Mouse (Mus musculus): ENCODE results near the gene Antxrl.

DNA sequence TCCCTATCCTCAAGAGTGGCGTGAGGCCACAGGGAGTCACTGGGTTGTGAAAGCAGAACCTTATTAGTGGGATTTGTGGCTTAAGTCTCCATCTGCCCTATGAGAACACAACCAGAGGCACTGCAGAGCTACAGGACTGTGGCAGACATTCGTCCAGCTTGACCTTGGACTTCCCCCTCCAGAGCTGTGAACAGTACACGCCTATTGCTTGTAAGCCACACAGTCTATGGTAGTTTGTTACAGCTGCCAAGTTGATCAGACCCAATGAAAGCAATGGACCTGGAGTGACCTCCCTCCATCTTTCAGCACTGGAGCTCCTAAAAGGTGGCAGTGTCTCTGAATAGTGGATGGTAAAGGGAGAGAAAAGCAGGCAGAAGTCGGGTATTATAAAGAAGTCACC, 25.8 kb downstream of the Antxrl start:
- TF ChIP-seq CTCF (IDR thresholded peaks at IDR 0.05; ENCODE audit: low read depth) (no peak), EP300 (IDR thresholded peaks at IDR 0.05; ENCODE audit: low read depth) (no peak)
